Mouse (Mus musculus) midbrain, embryonic 10.5 days (tissue): ENCODE data around the gene Adh6a. TPM values are rescaled to one million over a fixed set of nuclear protein-coding genes. Genes with fewer than 3 reads are reported as not detected.

ENCODE experiments used
- DNase-seq: peaks from one replicate; pipeline ENCODE4 v3.0.0-alpha.2; 2017; ENCODE audit warnings: low spot score
- H3K27ac ChIP-seq: fragments of 300-500 bp; sonication (generic); replicated peaks from 2 replicates; pipeline ENCODE4 v1.5.1; 2016; ENCODE audit warnings: mild to moderate bottlenecking
- H3K27me3 ChIP-seq: fragments of 300-500 bp; sonication (generic); 2 replicates; pipeline ENCODE4 v1.6.1; 2016; ENCODE audit warnings: low read depth, mild to moderate bottlenecking; ENCODE audit not compliant: poor library complexity, severe bottlenecking
- H3K36me3 ChIP-seq: fragments of 300-500 bp; sonication (generic); 2 replicates; pipeline ENCODE4 v1.6.1; 2016; ENCODE audit warnings: mild to moderate bottlenecking, moderate library complexity
- H3K4me1 ChIP-seq: fragments of 300-500 bp; sonication (generic); 2 replicates; pipeline ENCODE4 v1.6.1; 2016
- H3K4me3 ChIP-seq: fragments of 300-500 bp; sonication (generic); 2 replicates; pipeline ENCODE4 v1.5.1; 2016; ENCODE audit warnings: mild to moderate bottlenecking, moderate library complexity
- H3K9me3 ChIP-seq: fragments of 300-500 bp; sonication (generic); replicated peaks from 2 replicates; pipeline ENCODE4 v1.6.1; 2016; ENCODE audit warnings: mild to moderate bottlenecking
- WGBS: fragments of 180-500 bp; shearing (Covaris S2); methylation state at CpG from one replicate; pipeline ENCODE4 v1.1.7; 2016; 5-methylcytosine and 5-hydroxymethylcytosine counted together
- polyA plus RNA-seq: library from polyadenylated mRNA; unstranded; fragments of >200 nt; fragmentation: Nextera tagmentation; extraction: Ambion mirVana; gene quantifications from 2 replicates; pipeline ENCODE4 v1.2.1, GENCODE M21; 2016

Adh6a gene
- not detected in 2 replicates for polyA plus RNA-seq

- H3K9me3 ChIP-seq = no peaks in the 10 kb centered on the region
- no peak within 1 kb of the TSS for H3K27ac ChIP-seq
- DNase-seq = no peak
- no peaks in the 10 kb centered on the region for H3K4me1 ChIP-seq
- WGBS = 86% methylated on average over 5 of the region's 5 CpGs
- H3K36me3 ChIP-seq = no peaks in the 10 kb centered on the region
- H3K27me3 ChIP-seq = no peaks in the 10 kb centered on the region
- no peak within 1 kb of the TSS for H3K4me3 ChIP-seq
Measured at GRCm38 (mm10) chr3:138312965-138313364, at the start of gene Adh6a. TSS of gene Adh6a (plus strand) at chr3:138313286.

DNA sequence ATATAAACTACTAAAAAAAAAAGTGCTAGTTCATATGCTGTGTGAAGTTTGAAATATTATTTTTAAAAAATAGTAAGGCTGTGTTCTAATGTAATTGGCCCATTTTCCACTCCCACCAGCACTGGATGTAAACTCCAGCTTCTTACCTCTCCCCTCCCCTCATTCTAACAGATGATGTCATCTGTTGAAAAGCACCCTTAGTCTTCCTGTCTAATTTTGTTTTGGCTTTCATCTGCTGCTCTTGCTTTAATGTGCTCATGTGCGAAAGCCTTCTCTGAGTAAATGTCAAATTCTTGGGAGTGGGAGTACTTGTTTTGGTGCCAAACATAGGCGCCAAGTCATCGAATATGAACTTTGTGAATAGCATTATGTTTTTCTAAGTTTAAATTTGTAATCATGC, 48.4 kb upstream of the Adh6a start:
- no peak overlapping the region for H3K4me3 ChIP-seq

DNA sequence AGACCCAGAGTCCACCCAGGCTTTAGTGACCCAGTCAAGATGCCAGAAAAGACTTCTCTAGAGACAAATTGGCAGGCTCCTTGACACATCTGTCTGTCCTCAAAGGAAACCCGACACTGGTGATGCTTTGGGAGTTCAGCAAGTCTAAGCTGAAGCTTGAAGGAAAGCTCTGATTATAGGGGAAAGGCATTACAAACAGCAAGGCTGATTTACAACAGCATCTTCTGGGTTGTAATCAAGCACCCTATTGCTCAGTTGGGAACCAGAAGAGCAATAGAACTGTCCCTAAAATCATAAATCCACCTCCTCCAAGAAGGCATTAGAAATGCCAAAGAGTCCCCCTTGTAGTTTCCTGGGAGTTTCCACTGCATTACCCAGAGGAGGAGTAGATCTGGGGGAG, 42.6 kb upstream of the Adh6a start:
- WGBS = 50% methylated on average over 1 of the region's 1 CpGs

More for the DNA sequence above, 48.4 kb upstream of the Adh6a start:
- Histone ChIP-seq H3K27me3 (no peaks in the 10 kb centered on the region), H3K9me3 (no peaks in the 10 kb centered on the region), H3K36me3 (no peaks in the 10 kb centered on the region), H3K27ac (no peak overlapping the region), H3K4me1 (no peaks in the 10 kb centered on the region)
- DNase-seq = no peak
- 86% methylated on average over 3 of the region's 3 CpGs for WGBS

GRCm38 (mm10) chr3:138271297-138271696, 41.8 kb upstream of the Adh6a start:
- 92% methylated on average over 2 of the region's 2 CpGs for WGBS
- DNase-seq = no peak
- no peak overlapping the region for H3K4me3 ChIP-seq
- H3K27me3 ChIP-seq = no peaks in the 10 kb centered on the region
- H3K9me3 ChIP-seq = no peaks in the 10 kb centered on the region
- H3K27ac ChIP-seq = no peak overlapping the region
- H3K36me3 ChIP-seq = no peaks in the 10 kb centered on the region
- no peaks in the 10 kb centered on the region for H3K4me1 ChIP-seq

More for the DNA sequence above, 42.6 kb upstream of the Adh6a start:
- H3K27ac ChIP-seq = no peak overlapping the region
- H3K36me3 ChIP-seq = no peaks in the 10 kb centered on the region
- DNase-seq = no peak
- no peaks in the 10 kb centered on the region for H3K9me3 ChIP-seq
- no peaks in the 10 kb centered on the region for H3K27me3 ChIP-seq
- no peaks in the 10 kb centered on the region for H3K4me1 ChIP-seq
- H3K4me3 ChIP-seq = no peak overlapping the region

- Histone ChIP-seq H3K4me1 (no peaks in the 10 kb centered on the region), H3K4me3 (no peak overlapping the region), H3K36me3 (no peaks in the 10 kb centered on the region), H3K27me3 (no peaks in the 10 kb centered on the region), H3K27ac (no peak overlapping the region), H3K9me3 (no peaks in the 10 kb centered on the region)
- no peak for DNase-seq
- WGBS = 91% methylated on average over 7 of the region's 7 CpGs
Measured at GRCm38 (mm10) chr3:138273080-138273479, 40.0 kb upstream of the Adh6a start.

- DNase-seq = no peak
- Histone ChIP-seq H3K9me3 (no peaks in the 10 kb centered on the region), H3K36me3 (no peaks in the 10 kb centered on the region), H3K4me1 (no peaks in the 10 kb centered on the region), H3K27ac (no peak overlapping the region), H3K27me3 (no peaks in the 10 kb centered on the region), H3K4me3 (no peak overlapping the region)
- 91% methylated on average over 3 of the region's 3 CpGs for WGBS
Measured at GRCm38 (mm10) chr3:138275100-138275499, 38.0 kb upstream of the Adh6a start.

- DNase-seq = no peak
- Histone ChIP-seq H3K9me3 (no peaks in the 10 kb centered on the region), H3K27me3 (no peaks in the 10 kb centered on the region), H3K27ac (no peak overlapping the region), H3K4me1 (peaks cover 8% of the 10 kb centered on the region), H3K36me3 (no peaks in the 10 kb centered on the region), H3K4me3 (no peak overlapping the region)
- WGBS = 65% methylated on average over 9 of the region's 9 CpGs
Measured at GRCm38 (mm10) chr3:138282556-138282955, 30.5 kb upstream of the Adh6a start.

GRCm38 (mm10) chr3:138283831-138284230, 29.3 kb upstream of the Adh6a start:
- no peaks in the 10 kb centered on the region for H3K27me3 ChIP-seq
- H3K9me3 ChIP-seq = no peaks in the 10 kb centered on the region
- no peaks in the 10 kb centered on the region for H3K36me3 ChIP-seq
- WGBS = 97% methylated on average over 1 of the region's 1 CpGs
- H3K4me1 ChIP-seq = peaks cover 8% of the 10 kb centered on the region
- no peak overlapping the region for H3K27ac ChIP-seq
- no peak for DNase-seq
- H3K4me3 ChIP-seq = no peak overlapping the region

GRCm38 (mm10) chr3:138285986-138286385, 27.1 kb upstream of the Adh6a start:
- peaks cover 8% of the 10 kb centered on the region for H3K4me1 ChIP-seq
- H3K27me3 ChIP-seq = no peaks in the 10 kb centered on the region
- no peak for DNase-seq
- H3K9me3 ChIP-seq = no peaks in the 10 kb centered on the region
- no peaks in the 10 kb centered on the region for H3K36me3 ChIP-seq
- no peak overlapping the region for H3K4me3 ChIP-seq
- WGBS = 85% methylated on average over 7 of the region's 7 CpGs
- H3K27ac ChIP-seq = no peak overlapping the region

GRCm38 (mm10) chr3:138287686-138288085, 25.4 kb upstream of the Adh6a start:
- 91% methylated on average over 4 of the region's 4 CpGs for WGBS
- no peaks in the 10 kb centered on the region for H3K9me3 ChIP-seq
- H3K27ac ChIP-seq = no peak overlapping the region
- H3K4me3 ChIP-seq = no peak overlapping the region
- DNase-seq = no peak
- H3K36me3 ChIP-seq = no peaks in the 10 kb centered on the region
- no peaks in the 10 kb centered on the region for H3K27me3 ChIP-seq
- peaks cover under 1% of the 10 kb centered on the region; the same call in 1 of the 2 replicates for H3K4me1 ChIP-seq

- Histone ChIP-seq H3K27ac (no peak overlapping the region), H3K36me3 (no peaks in the 10 kb centered on the region), H3K4me1 (no peaks in the 10 kb centered on the region), H3K27me3 (no peaks in the 10 kb centered on the region), H3K9me3 (peaks cover 5% of the 10 kb centered on the region; the same call in 1 of the 2 replicates), H3K4me3 (no peak overlapping the region)
- 62% methylated on average over 2 of the region's 2 CpGs for WGBS
- DNase-seq = no peak
Measured at GRCm38 (mm10) chr3:138290672-138291071, 22.4 kb upstream of the Adh6a start.

- DNase-seq = no peak
- Histone ChIP-seq H3K4me1 (no peaks in the 10 kb centered on the region), H3K27me3 (no peaks in the 10 kb centered on the region), H3K4me3 (no peak overlapping the region), H3K27ac (no peak overlapping the region), H3K9me3 (peaks cover 5% of the 10 kb centered on the region; the same call in 1 of the 2 replicates), H3K36me3 (no peaks in the 10 kb centered on the region)
- WGBS = 97% methylated on average over 4 of the region's 4 CpGs
Measured at GRCm38 (mm10) chr3:138291529-138292117, 21.5 kb upstream of the Adh6a start.

GRCm38 (mm10) chr3:138293298-138293895, 19.7 kb upstream of the Adh6a start:
- H3K9me3 ChIP-seq = peaks cover 13% of the 10 kb centered on the region
- no peaks in the 10 kb centered on the region for H3K27me3 ChIP-seq
- DNase-seq = no peak
- H3K36me3 ChIP-seq = no peaks in the 10 kb centered on the region
- H3K4me1 ChIP-seq = no peaks in the 10 kb centered on the region
- 87% methylated on average over 7 of the region's 7 CpGs for WGBS
- H3K4me3 ChIP-seq = no peak overlapping the region
- H3K27ac ChIP-seq = no peak overlapping the region
